Mouse (Mus musculus): ENCODE results near the gene Cdkl4. TPM values are rescaled to one million over a fixed set of nuclear protein-coding genes. Genes with fewer than 3 reads are reported as not detected.
"Not testable (repeated sequence)": the region's sequence is repeated elsewhere in the genome, so short reads cannot be mapped to it uniquely, and the experiment has no call there.

The Cdkl4 gene
- polyA plus RNA-seq, 1 experiment = 0.35 TPM

GRCm38 (mm10) chr17:80553318-80554270 lies 24.0 kb downstream of the Cdkl4 start:
- no peaks in the 10 kb centered on the region; the same call in 1 of the 2 replicates for H3K4me1 ChIP-seq (ENCODE audit: control insufficient read depth, insufficient read depth, low read length)
- H3K4me3 ChIP-seq (ENCODE audit: insufficient read depth, low read length) = peak overlapping the region; percentile 66
- 0 out of 2 replicates have a peak, but pooled peaks have one; percentile 6 for TF ChIP-seq CTCF (IDR thresholded peaks at IDR 0.05; ENCODE audit: borderline replicate concordance, insufficient read depth, low read length)
- TF ChIP-seq POLR2A (IDR thresholded peaks at IDR 0.05; ENCODE audit: low read depth, low read length) = peak; percentile 57; the same call in 1 of the 2 replicates
- H3K27ac ChIP-seq (ENCODE audit: insufficient read depth, low read length) = no peak overlapping the region

GRCm38 (mm10) chr17:80552653-80553052 lies 25.0 kb downstream of the Cdkl4 start:
- Histone ChIP-seq H3K4me3 (ENCODE audit: insufficient read depth, low read length) (no peak overlapping the region), H3K4me1 (ENCODE audit: control insufficient read depth, insufficient read depth, low read length) (no peaks in the 10 kb centered on the region; the same call in 1 of the 2 replicates), H3K27ac (ENCODE audit: insufficient read depth, low read length) (no peak overlapping the region)
- TF ChIP-seq POLR2A (IDR thresholded peaks at IDR 0.05; ENCODE audit: low read depth, low read length) = no peak
- no peak for TF ChIP-seq CTCF (IDR thresholded peaks at IDR 0.05; ENCODE audit: borderline replicate concordance, insufficient read depth, low read length)

- Histone ChIP-seq H3K4me1 (ENCODE audit: control insufficient read depth, insufficient read depth, low read length) (no peaks in the 10 kb centered on the region; the same call in 1 of the 2 replicates), H3K4me3 (ENCODE audit: insufficient read depth, low read length) (no peak overlapping the region), H3K27ac (ENCODE audit: insufficient read depth, low read length) (no peak overlapping the region)
- TF ChIP-seq CTCF (IDR thresholded peaks at IDR 0.05; ENCODE audit: borderline replicate concordance, insufficient read depth, low read length) (no peak), POLR2A (IDR thresholded peaks at IDR 0.05; ENCODE audit: low read depth, low read length) (no peak)
Measured at GRCm38 (mm10) chr17:80550981-80551380, 26.6 kb downstream of the Cdkl4 start.

- H3K4me3 ChIP-seq (ENCODE audit: insufficient read depth, low read length) = no peak overlapping the region
- no peak for TF ChIP-seq POLR2A (IDR thresholded peaks at IDR 0.05; ENCODE audit: low read depth, low read length)
- TF ChIP-seq CTCF (IDR thresholded peaks at IDR 0.05; ENCODE audit: borderline replicate concordance, insufficient read depth, low read length) = no peak
- H3K27ac ChIP-seq (ENCODE audit: insufficient read depth, low read length) = no peak overlapping the region
- H3K4me1 ChIP-seq (ENCODE audit: control insufficient read depth, insufficient read depth, low read length) = no peaks in the 10 kb centered on the region
Measured at GRCm38 (mm10) chr17:80546846-80547245, 30.8 kb downstream of the Cdkl4 start.

- H3K4me3 ChIP-seq (ENCODE audit: insufficient read depth, low read length) = no peak overlapping the region
- TF ChIP-seq CTCF (IDR thresholded peaks at IDR 0.05; ENCODE audit: borderline replicate concordance, insufficient read depth, low read length) = no peak
- no peak for TF ChIP-seq POLR2A (IDR thresholded peaks at IDR 0.05; ENCODE audit: low read depth, low read length)
Measured at GRCm38 (mm10) chr17:80546227-80546626, 31.4 kb downstream of the Cdkl4 start.

GRCm38 (mm10) chr17:80543646-80544045 lies 34.0 kb downstream of the Cdkl4 start:
- no peak overlapping the region for H3K4me3 ChIP-seq (ENCODE audit: insufficient read depth, low read length)
- H3K4me1 ChIP-seq (ENCODE audit: control insufficient read depth, insufficient read depth, low read length) = no peaks in the 10 kb centered on the region
- no peak for TF ChIP-seq CTCF (IDR thresholded peaks at IDR 0.05; ENCODE audit: borderline replicate concordance, insufficient read depth, low read length)
- TF ChIP-seq POLR2A (IDR thresholded peaks at IDR 0.05; ENCODE audit: low read depth, low read length) = no peak
- no peak overlapping the region for H3K27ac ChIP-seq (ENCODE audit: insufficient read depth, low read length)

More at GRCm38 (mm10) chr17:80546227-80546626, 31.4 kb downstream of the Cdkl4 start:
- Histone ChIP-seq H3K27ac (ENCODE audit: insufficient read depth, low read length) (no peak overlapping the region), H3K4me1 (ENCODE audit: control insufficient read depth, insufficient read depth, low read length) (no peaks in the 10 kb centered on the region)

GRCm38 (mm10) chr17:80537136-80537535 lies 40.5 kb downstream of the Cdkl4 start:
- no peak overlapping the region for H3K27ac ChIP-seq (ENCODE audit: insufficient read depth, low read length)
- H3K4me3 ChIP-seq (ENCODE audit: insufficient read depth, low read length) = no peak overlapping the region
- no peaks in the 10 kb centered on the region for H3K4me1 ChIP-seq (ENCODE audit: control insufficient read depth, insufficient read depth, low read length)
- TF ChIP-seq POLR2A (IDR thresholded peaks at IDR 0.05; ENCODE audit: low read depth, low read length) (no peak), CTCF (IDR thresholded peaks at IDR 0.05; ENCODE audit: borderline replicate concordance, insufficient read depth, low read length) (peak; percentile 56; the same call in 1 of the 2 replicates)

GRCm38 (mm10) chr17:80535633-80536032 lies 42.0 kb downstream of the Cdkl4 start:
- H3K4me1 ChIP-seq (ENCODE audit: control insufficient read depth, insufficient read depth, low read length) = no peaks in the 10 kb centered on the region
- TF ChIP-seq CTCF (IDR thresholded peaks at IDR 0.05; ENCODE audit: borderline replicate concordance, insufficient read depth, low read length) (no peak), POLR2A (IDR thresholded peaks at IDR 0.05; ENCODE audit: low read depth, low read length) (no peak)
- no peak overlapping the region for H3K27ac ChIP-seq (ENCODE audit: insufficient read depth, low read length)
- H3K4me3 ChIP-seq (ENCODE audit: insufficient read depth, low read length) = no peak overlapping the region

GRCm38 (mm10) chr17:80531351-80531750 lies 46.3 kb downstream of the Cdkl4 start:
- not testable (repeated sequence) for H3K4me3 ChIP-seq (ENCODE audit: insufficient read depth, low read length); H3K27ac ChIP-seq (ENCODE audit: insufficient read depth, low read length)

GRCm38 (mm10) chr17:80523231-80523630 lies 54.4 kb downstream of the Cdkl4 start:
- Histone ChIP-seq H3K4me3 (ENCODE audit: insufficient read depth, low read length) (no peak overlapping the region), H3K4me1 (ENCODE audit: control insufficient read depth, insufficient read depth, low read length) (no peaks in the 10 kb centered on the region), H3K27ac (ENCODE audit: insufficient read depth, low read length) (no peak overlapping the region)
- TF ChIP-seq CTCF (IDR thresholded peaks at IDR 0.05; ENCODE audit: borderline replicate concordance, insufficient read depth, low read length) (no peak), POLR2A (IDR thresholded peaks at IDR 0.05; ENCODE audit: low read depth, low read length) (no peak)

More at GRCm38 (mm10) chr17:80531351-80531750, 46.3 kb downstream of the Cdkl4 start:
- not testable (repeated sequence) for H3K4me1 ChIP-seq (ENCODE audit: control insufficient read depth, insufficient read depth, low read length)

Data from embryonic fibroblast, embryonic 13.5 days (primary cell).